Mouse (Mus musculus): ENCODE measurements around the gene Cs. TPM values are rescaled to one million over a fixed set of nuclear protein-coding genes. Genes with fewer than 3 reads are reported as not detected.

Cs gene
- total and polyA plus RNA-seq, 2 experiments from 2014 or later: 625 to 796 TPM

DNA sequence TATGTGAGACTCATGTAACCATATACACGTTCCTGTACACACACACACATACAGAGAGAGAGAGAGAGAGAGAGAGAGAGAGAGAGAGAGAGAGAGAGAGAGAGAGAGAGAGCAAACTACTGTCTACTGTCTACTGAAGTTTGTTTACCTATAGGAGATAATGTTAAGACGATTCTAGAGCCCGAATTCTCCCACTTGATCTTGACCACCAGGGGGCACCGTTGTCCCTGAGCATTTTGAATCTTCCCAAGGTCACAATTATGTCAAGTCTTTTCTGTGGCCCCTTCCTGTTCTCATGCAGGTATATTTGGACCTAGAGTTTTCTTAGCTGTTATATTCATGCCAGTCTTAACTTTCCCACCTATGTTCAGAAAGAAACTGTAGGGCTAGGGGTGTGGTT, 2.0 kb upstream of the Cs start:
- H3K9me3 ChIP-seq (replicated peaks; ENCODE audit: control insufficient read depth, low read length): no peaks in the 10 kb centered on the region
- ATAC-seq (ENCODE audit: insufficient read depth, low read depth): no peak
- DNase-seq (ENCODE audit: low spot score): peak; percentile 79
- H3K4me2 ChIP-seq (ENCODE audit: low read depth, low read length): no peak overlapping the region
- no peak overlapping the region for H3K9ac ChIP-seq (replicated peaks; ENCODE audit: low read depth, low read length)
- WGBS: 2% methylated on average over 4 of the region's 4 CpGs
- H3K36me3 ChIP-seq (replicated peaks; ENCODE audit: control insufficient read depth, insufficient read depth, low read length): no peaks in the 10 kb centered on the region
- no peak overlapping the region for H3K4me3 ChIP-seq (ENCODE audit: low read depth, low read length)
- TF ChIP-seq CTCF (IDR thresholded peaks at IDR 0.05; ENCODE audit: low read depth): peak; percentile 83
- TF ChIP-seq EP300 (IDR thresholded peaks at IDR 0.05; ENCODE audit: low read depth): no peak
- H3K4me1 ChIP-seq (ENCODE audit: control insufficient read depth, insufficient read depth): peaks cover 31% of the 10 kb centered on the region
- peak overlapping the region; percentile 97; the same call in 1 of the 2 replicates for H3K27ac ChIP-seq (ENCODE audit: low read depth)
- no peaks in the 10 kb centered on the region for H3K27me3 ChIP-seq (ENCODE audit: control insufficient read depth, insufficient read depth, low read length)

DNA sequence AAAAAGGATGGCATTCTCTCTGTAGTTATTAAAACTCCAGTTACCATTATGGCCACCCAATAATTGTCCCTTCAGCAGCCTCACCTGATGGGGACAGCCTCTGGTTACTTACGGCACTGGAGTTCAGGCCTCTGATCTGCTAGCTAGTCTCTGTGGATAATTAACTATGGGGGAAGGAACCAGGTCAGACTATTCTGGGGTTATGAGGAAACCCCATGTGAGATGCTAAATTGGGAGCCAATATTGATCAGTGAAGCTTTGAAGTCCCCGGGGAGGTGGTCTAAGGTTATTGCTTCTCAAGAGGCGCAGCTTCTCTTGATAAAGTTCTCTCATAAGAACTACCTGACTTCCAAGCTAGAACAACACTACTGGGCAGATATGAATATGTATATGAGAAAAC, 1.3 kb upstream of the Cs start:
- Histone ChIP-seq H3K4me1 (ENCODE audit: control insufficient read depth, insufficient read depth) (peaks cover 33% of the 10 kb centered on the region), H3K9ac (replicated peaks; ENCODE audit: low read depth, low read length) (no peak overlapping the region), H3K4me2 (ENCODE audit: low read depth, low read length) (no peak overlapping the region), H3K27ac (ENCODE audit: low read depth) (peak overlapping the region; percentile 97; the same call in 1 of the 2 replicates), H3K36me3 (replicated peaks; ENCODE audit: control insufficient read depth, insufficient read depth, low read length) (no peaks in the 10 kb centered on the region), H3K4me3 (ENCODE audit: low read depth, low read length) (no peak overlapping the region), H3K9me3 (replicated peaks; ENCODE audit: control insufficient read depth, low read length) (no peaks in the 10 kb centered on the region), H3K27me3 (ENCODE audit: control insufficient read depth, insufficient read depth, low read length) (no peaks in the 10 kb centered on the region)
- DNase-seq (ENCODE audit: low spot score) (no peak), ATAC-seq (ENCODE audit: insufficient read depth, low read depth) (no peak)
- 86% methylated on average over 3 of the region's 3 CpGs for WGBS
- TF ChIP-seq CTCF (IDR thresholded peaks at IDR 0.05; ENCODE audit: low read depth) (no peak), EP300 (IDR thresholded peaks at IDR 0.05; ENCODE audit: low read depth) (no peak)

GRCm38 (mm10) chr10:128336597-128336996, 937 bp upstream of the Cs start:
- Histone ChIP-seq H3K4me2 (ENCODE audit: low read depth, low read length) (peak overlapping the region; percentile 90), H3K9ac (replicated peaks; ENCODE audit: low read depth, low read length) (no peak overlapping the region), H3K27me3 (ENCODE audit: control insufficient read depth, insufficient read depth, low read length) (no peaks in the 10 kb centered on the region), H3K4me3 (ENCODE audit: low read depth, low read length) (peak overlapping the region; percentile 80; the same call in 1 of the 2 replicates), H3K27ac (ENCODE audit: low read depth) (peak overlapping the region; percentile 97), H3K4me1 (ENCODE audit: control insufficient read depth, insufficient read depth) (peaks cover 37% of the 10 kb centered on the region), H3K36me3 (replicated peaks; ENCODE audit: control insufficient read depth, insufficient read depth, low read length) (no peaks in the 10 kb centered on the region), H3K9me3 (replicated peaks; ENCODE audit: control insufficient read depth, low read length) (no peaks in the 10 kb centered on the region)
- ATAC-seq (ENCODE audit: insufficient read depth, low read depth): no peak
- TF ChIP-seq CTCF (IDR thresholded peaks at IDR 0.05; ENCODE audit: low read depth) (no peak), EP300 (IDR thresholded peaks at IDR 0.05; ENCODE audit: low read depth) (no peak)
- no peak for DNase-seq (ENCODE audit: low spot score)
- 71% methylated on average over 3 of the region's 3 CpGs for WGBS

DNA sequence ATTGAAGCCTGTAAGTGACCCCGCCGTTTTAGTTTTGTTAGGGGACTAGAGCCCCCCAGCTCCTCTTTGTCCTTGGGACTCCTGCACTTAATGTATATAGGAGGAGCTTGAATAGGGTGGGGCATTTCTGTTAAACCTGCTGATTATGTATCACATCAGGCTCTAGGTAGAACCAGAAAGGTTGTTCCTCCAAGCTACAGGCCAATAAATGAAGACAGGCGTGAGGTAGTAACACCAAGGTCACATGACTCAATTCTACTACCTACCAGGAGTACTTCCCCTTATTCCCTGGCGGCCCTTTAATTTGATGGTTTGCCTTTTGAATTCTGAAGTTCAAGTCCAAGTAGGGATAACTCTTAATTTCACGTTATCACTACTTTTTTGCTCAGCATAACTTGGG, 881 bp downstream of the Cs start:
- H3K36me3 ChIP-seq (replicated peaks; ENCODE audit: control insufficient read depth, insufficient read depth, low read length): no peaks in the 10 kb centered on the region
- peak overlapping the region; percentile 80 for H3K4me3 ChIP-seq (ENCODE audit: low read depth, low read length)
- TF ChIP-seq CTCF (IDR thresholded peaks at IDR 0.05; ENCODE audit: low read depth) (no peak), EP300 (IDR thresholded peaks at IDR 0.05; ENCODE audit: low read depth) (no peak)
- H3K4me2 ChIP-seq (ENCODE audit: low read depth, low read length): peak overlapping the region; percentile 90
- DNase-seq (ENCODE audit: low spot score) (no peak), ATAC-seq (ENCODE audit: insufficient read depth, low read depth) (no peak)
- H3K9me3 ChIP-seq (replicated peaks; ENCODE audit: control insufficient read depth, low read length): no peaks in the 10 kb centered on the region
- peaks cover 48% of the 10 kb centered on the region for H3K4me1 ChIP-seq (ENCODE audit: control insufficient read depth, insufficient read depth)
- peak overlapping the region; percentile 97 for H3K27ac ChIP-seq (ENCODE audit: low read depth)
- 5% methylated on average over 5 of the region's 5 CpGs for WGBS
- no peaks in the 10 kb centered on the region for H3K27me3 ChIP-seq (ENCODE audit: control insufficient read depth, insufficient read depth, low read length)
- peak overlapping the region; percentile 86 for H3K9ac ChIP-seq (replicated peaks; ENCODE audit: low read depth, low read length)

- peak overlapping the region; percentile 90 for H3K4me2 ChIP-seq (ENCODE audit: low read depth, low read length)
- ATAC-seq (ENCODE audit: insufficient read depth, low read depth) (no peak), DNase-seq (ENCODE audit: low spot score) (no peak)
- H3K4me1 ChIP-seq (ENCODE audit: control insufficient read depth, insufficient read depth): peaks cover 49% of the 10 kb centered on the region
- peak overlapping the region; percentile 97 for H3K27ac ChIP-seq (ENCODE audit: low read depth)
- H3K9me3 ChIP-seq (replicated peaks; ENCODE audit: control insufficient read depth, low read length): no peaks in the 10 kb centered on the region
- WGBS: 20% methylated on average over 2 of the region's 2 CpGs
- peak overlapping the region; percentile 86 for H3K9ac ChIP-seq (replicated peaks; ENCODE audit: low read depth, low read length)
- TF ChIP-seq CTCF (IDR thresholded peaks at IDR 0.05; ENCODE audit: low read depth) (no peak), EP300 (IDR thresholded peaks at IDR 0.05; ENCODE audit: low read depth) (no peak)
- no peaks in the 10 kb centered on the region for H3K27me3 ChIP-seq (ENCODE audit: control insufficient read depth, insufficient read depth, low read length)
- H3K4me3 ChIP-seq (ENCODE audit: low read depth, low read length): peak overlapping the region; percentile 80
- no peaks in the 10 kb centered on the region for H3K36me3 ChIP-seq (replicated peaks; ENCODE audit: control insufficient read depth, insufficient read depth, low read length)
Observed at GRCm38 (mm10) chr10:128338948-128339347, 1.4 kb downstream of the Cs start.

DNA sequence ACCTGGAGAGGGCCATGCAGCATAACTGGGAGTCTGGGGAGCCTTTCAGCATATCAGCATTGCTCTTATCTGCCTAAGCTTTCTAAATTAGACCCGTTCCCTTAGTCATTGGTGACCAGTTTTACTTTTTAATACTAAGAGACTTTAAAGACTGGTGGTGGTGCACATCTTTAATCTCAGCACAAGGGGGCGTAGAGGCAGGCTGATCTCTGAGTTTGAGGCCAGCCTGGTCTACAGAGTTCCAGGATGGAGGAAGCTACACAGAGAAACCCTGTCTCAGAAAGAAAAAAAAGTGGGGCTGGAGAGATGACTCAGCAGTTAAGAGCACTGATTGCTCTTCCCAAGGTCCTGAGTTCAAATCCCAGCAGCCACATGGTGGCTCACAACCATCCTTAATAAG, 2.7 kb downstream of the Cs start:
- 38% methylated on average over 2 of the region's 2 CpGs for WGBS
- DNase-seq (ENCODE audit: low spot score): no peak
- H3K4me2 ChIP-seq (ENCODE audit: low read depth, low read length): peak overlapping the region; percentile 90; the same call in 1 of the 2 replicates
- no peaks in the 10 kb centered on the region for H3K27me3 ChIP-seq (ENCODE audit: control insufficient read depth, insufficient read depth, low read length)
- no peak overlapping the region for H3K4me3 ChIP-seq (ENCODE audit: low read depth, low read length)
- no peaks in the 10 kb centered on the region for H3K9me3 ChIP-seq (replicated peaks; ENCODE audit: control insufficient read depth, low read length)
- peaks cover 58% of the 10 kb centered on the region for H3K4me1 ChIP-seq (ENCODE audit: control insufficient read depth, insufficient read depth)
- TF ChIP-seq CTCF (IDR thresholded peaks at IDR 0.05; ENCODE audit: low read depth) (peak; percentile 31), EP300 (IDR thresholded peaks at IDR 0.05; ENCODE audit: low read depth) (no peak)
- no peaks in the 10 kb centered on the region for H3K36me3 ChIP-seq (replicated peaks; ENCODE audit: control insufficient read depth, insufficient read depth, low read length)
- no peak overlapping the region for H3K9ac ChIP-seq (replicated peaks; ENCODE audit: low read depth, low read length)
- no peak overlapping the region for H3K27ac ChIP-seq (ENCODE audit: low read depth)
- ATAC-seq (ENCODE audit: insufficient read depth, low read depth): no peak
